Mouse (Mus musculus): ENCODE results near the gene Pop7. TPM values are rescaled to one million over a fixed set of nuclear protein-coding genes. Genes with fewer than 3 reads are reported as not detected.

The Pop7 gene
- polyA plus RNA-seq, 1 experiment from 2014 or later, result 54.0 TPM

Small RNA genes within 50 kb of the gene (microRNA-seq; reads per million reads assigned to microRNA genes)
- gene Mir6418 (ENCODE audit: borderline number of aligned reads), result not detected

Other genes starting within 250 kb of the Pop7 start
- 3.5 and 6.3 TPM in 2 replicates for gene Ache, start 215.0 kb downstream of the Pop7 start, polyA plus RNA-seq (2014; fragmentation: Nextera tagmentation; extraction: Ambion mirVana)
- gene Ufsp1, start 207.9 kb downstream of the Pop7 start, polyA plus RNA-seq (2014; fragmentation: Nextera tagmentation; extraction: Ambion mirVana), result 6.6 and 7.8 TPM in 2 replicates
- gene Srrt, start 194.8 kb downstream of the Pop7 start, polyA plus RNA-seq (2014; fragmentation: Nextera tagmentation; extraction: Ambion mirVana), result 136 and 148 TPM in 2 replicates
- gene Trip6, start 188.1 kb downstream of the Pop7 start, polyA plus RNA-seq (2014; fragmentation: Nextera tagmentation; extraction: Ambion mirVana), result 40.3 and 51.8 TPM in 2 replicates
- gene Slc12a9, start 168.9 kb downstream of the Pop7 start, polyA plus RNA-seq (2014; fragmentation: Nextera tagmentation; extraction: Ambion mirVana), result 3.0 and 4.2 TPM in 2 replicates
- 46.4 and 52.3 TPM in 2 replicates for gene Ephb4, start 152.4 kb downstream of the Pop7 start, polyA plus RNA-seq (2014; fragmentation: Nextera tagmentation; extraction: Ambion mirVana)
- gene Zan, start 25.5 kb downstream of the Pop7 start, polyA plus RNA-seq (2014; fragmentation: Nextera tagmentation; extraction: Ambion mirVana), result 0.04 and 0.06 TPM in 2 replicates
- 8.5 and 8.7 TPM in 2 replicates for gene Gigyf1, start 16.0 kb upstream of the Pop7 start, polyA plus RNA-seq (2014; fragmentation: Nextera tagmentation; extraction: Ambion mirVana)
- 0.63 and 0.95 TPM in 2 replicates for gene Epo, start 30.7 kb upstream of the Pop7 start, polyA plus RNA-seq (2014; fragmentation: Nextera tagmentation; extraction: Ambion mirVana)
- 352 and 367 TPM in 2 replicates for gene Gnb2, start 31.0 kb upstream of the Pop7 start, polyA plus RNA-seq (2014; fragmentation: Nextera tagmentation; extraction: Ambion mirVana)
- 6.5 and 9.3 TPM in 2 replicates for gene Actl6b, start 51.0 kb upstream of the Pop7 start, polyA plus RNA-seq (2014; fragmentation: Nextera tagmentation; extraction: Ambion mirVana)
- 0.91 and 1.1 TPM in 2 replicates for gene Tfr2, start 67.3 kb upstream of the Pop7 start, polyA plus RNA-seq (2014; fragmentation: Nextera tagmentation; extraction: Ambion mirVana)
- 17.4 and 19.4 TPM in 2 replicates for gene Mospd3, start 98.5 kb upstream of the Pop7 start, polyA plus RNA-seq (2014; fragmentation: Nextera tagmentation; extraction: Ambion mirVana)
- 133 and 142 TPM in 2 replicates for gene Pcolce, start 111.3 kb upstream of the Pop7 start, polyA plus RNA-seq (2014; fragmentation: Nextera tagmentation; extraction: Ambion mirVana)
- gene Fbxo24, start 126.5 kb upstream of the Pop7 start, polyA plus RNA-seq (2014; fragmentation: Nextera tagmentation; extraction: Ambion mirVana), result 0.13 TPM in 1 of 2 replicates, not detected in the other
- 28.4 and 30.0 TPM in 2 replicates for gene Lrch4, start 126.6 kb upstream of the Pop7 start, polyA plus RNA-seq (2014; fragmentation: Nextera tagmentation; extraction: Ambion mirVana)
- gene Gm20605, start 126.7 kb upstream of the Pop7 start, polyA plus RNA-seq (2014; fragmentation: Nextera tagmentation; extraction: Ambion mirVana), result 3.7 and 4.8 TPM in 2 replicates
- gene Sap25, start 138.8 kb upstream of the Pop7 start, polyA plus RNA-seq (2014; fragmentation: Nextera tagmentation; extraction: Ambion mirVana), result 2.8 and 5.2 TPM in 2 replicates
- 0.10 and 0.53 TPM in 2 replicates for gene Irs3, start 143.2 kb upstream of the Pop7 start, polyA plus RNA-seq (2014; fragmentation: Nextera tagmentation; extraction: Ambion mirVana)
- gene Agfg2, start 182.2 kb upstream of the Pop7 start, polyA plus RNA-seq (2014; fragmentation: Nextera tagmentation; extraction: Ambion mirVana), result 11.8 and 11.9 TPM in 2 replicates
- gene Nyap1, start 239.1 kb upstream of the Pop7 start, polyA plus RNA-seq (2014; fragmentation: Nextera tagmentation; extraction: Ambion mirVana), result 1.6 and 2.5 TPM in 2 replicates
- gene Tsc22d4, start 243.2 kb upstream of the Pop7 start, polyA plus RNA-seq (2014; fragmentation: Nextera tagmentation; extraction: Ambion mirVana), result 76.1 and 78.8 TPM in 2 replicates

Data from embryonic facial prominence, embryonic 11.5 days (tissue).